Comparison of ENCODE assay signal across 17 mouse cellular contexts in the genomic region with DNA sequence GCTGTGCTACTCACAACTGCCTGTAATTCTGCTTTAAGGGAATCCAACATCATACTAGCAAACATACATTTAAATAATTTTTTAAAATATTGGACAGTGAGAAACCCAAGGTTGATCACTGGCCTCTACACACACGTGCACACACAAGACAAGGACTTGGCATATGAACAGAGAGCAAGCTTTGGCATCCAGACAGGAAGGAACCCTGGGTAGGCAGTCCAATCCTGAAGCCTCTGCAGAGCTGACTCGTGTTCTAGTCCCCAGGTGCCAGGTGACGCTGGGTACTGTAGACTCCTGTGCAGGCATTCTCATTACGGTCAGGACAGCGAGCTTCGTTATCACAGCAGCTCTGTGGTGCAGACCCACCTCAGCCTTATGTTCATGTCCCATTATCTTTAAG.
DNase-seq lines count a peak whose midpoint lies in the region; ATAC-seq and TF ChIP-seq lines count a peak whose summit lies in the region.
"Had no signal": no experiment of that assay in that cellular context is flagged by ENCODE, and none has a peak within 500 bp of the region (broad histone marks: within the 10 kb centered on the region; RNA-seq: fewer than 3 reads in every experiment).

No protein-coding gene starts in this region.

- peak; percentile 56 to 62 for DNase-seq in cerebellum, postnatal 14 days
- DNase-seq in hindbrain, postnatal 0 days (ENCODE audit: low spot score): no peak
- peak; percentile 73 for DNase-seq in adrenal gland, postnatal 10 days
- no peak for DNase-seq in hindbrain, embryonic 14.5 days (ENCODE audit: low spot score)
- no peak for DNase-seq in ovary, postnatal 14 days (ENCODE audit: low spot score)
- DNase-seq: B cell, adult 2 months; kidney, adult 8-10 months; liver; right cerebral cortex, adult 18-20 months had no signal

- H3K27me3 ChIP-seq in hindbrain, embryonic 12.5 days: no peaks in the 10 kb centered on the region
- H3K27me3 ChIP-seq in hindbrain, postnatal 0 days (ENCODE audit: insufficient read depth, low read length): no peaks in the 10 kb centered on the region
- no peaks in the 10 kb centered on the region for H3K27me3 ChIP-seq in hindbrain, embryonic 14.5 days (ENCODE audit: control insufficient read depth, insufficient read depth, low read length)
- H3K27me3 ChIP-seq: neural tube, embryonic 12.5 days had no signal

- no peak overlapping the region for H3K27ac ChIP-seq in hindbrain, embryonic 12.5 days
- no peak overlapping the region for H3K27ac ChIP-seq in hindbrain, postnatal 0 days
- peak overlapping the region; percentile 28; the same call in 1 of the 2 replicates for H3K27ac ChIP-seq in hindbrain, embryonic 14.5 days
- H3K27ac ChIP-seq: embryonic facial prominence, embryonic 12.5 days; neural tube, embryonic 12.5 days had no signal

- 67% methylated on average over 6 of the region's 6 CpGs for WGBS in hindbrain, embryonic 12.5 days
- WGBS in hindbrain, postnatal 0 days: 64% methylated on average over 6 of the region's 6 CpGs
- 60% methylated on average over 6 of the region's 6 CpGs for WGBS in hindbrain, embryonic 14.5 days

- no peaks in the 10 kb centered on the region for H3K36me3 ChIP-seq in hindbrain, embryonic 12.5 days
- H3K36me3 ChIP-seq in hindbrain, postnatal 0 days (ENCODE audit: insufficient read depth, low read length): no peaks in the 10 kb centered on the region
- no peaks in the 10 kb centered on the region for H3K36me3 ChIP-seq in hindbrain, embryonic 14.5 days (replicated peaks; ENCODE audit: control insufficient read depth, insufficient read depth)
- H3K36me3 ChIP-seq: embryonic facial prominence, embryonic 12.5 days; heart, embryonic 10.5 days; neural tube, embryonic 12.5 days had no signal

- no peak overlapping the region for H3K9ac ChIP-seq in hindbrain, embryonic 12.5 days
- H3K9ac ChIP-seq in hindbrain, postnatal 0 days (replicated peaks; ENCODE audit: low read length): no peak overlapping the region
- H3K9ac ChIP-seq in hindbrain, embryonic 14.5 days: no peak overlapping the region
- H3K9ac ChIP-seq: embryonic facial prominence, embryonic 12.5 days; neural tube, embryonic 12.5 days had no signal

- TF ChIP-seq CTCF in hindbrain, postnatal 0 days (IDR thresholded peaks at IDR 0.05; ENCODE audit: low read depth): no peak

- ATAC-seq in cerebellum, adult (ENCODE audit: insufficient number of reproducible peaks, low FRiP score, low TSS enrichment): no peak
- ATAC-seq in hindbrain, embryonic 12.5 days (ENCODE audit: low FRiP score): peak; percentile 35; the same call in 1 of the 2 replicates
- no peak for ATAC-seq in hindbrain, postnatal 0 days
- no peak for ATAC-seq in hindbrain, embryonic 14.5 days (ENCODE audit: low FRiP score)
- ATAC-seq: inflammation-experienced regulatory T-cells, adult 6 months; lung, postnatal 0 days had no signal

- no peak overlapping the region for H3K4me3 ChIP-seq in hindbrain, embryonic 12.5 days
- no peak overlapping the region for H3K4me3 ChIP-seq in hindbrain, postnatal 0 days (ENCODE audit: low read length)
- no peak overlapping the region for H3K4me3 ChIP-seq in hindbrain, embryonic 14.5 days (replicated peaks; ENCODE audit: low read length)
- H3K4me3 ChIP-seq: embryonic facial prominence, embryonic 12.5 days; erythroblast, embryonic 14.5 days; heart, embryonic 10.5 days; neural tube, embryonic 12.5 days had no signal

- peaks cover 73% of the 10 kb centered on the region for H3K4me1 ChIP-seq in hindbrain, embryonic 12.5 days
- H3K4me1 ChIP-seq in hindbrain, postnatal 0 days (ENCODE audit: insufficient read depth, low read length): peaks cover 17% of the 10 kb centered on the region
- peaks cover 61% of the 10 kb centered on the region for H3K4me1 ChIP-seq in hindbrain, embryonic 14.5 days (replicated peaks; ENCODE audit: control insufficient read depth, insufficient read depth, low read length)

- H3K4me2 ChIP-seq in hindbrain, embryonic 12.5 days (replicated peaks): no peak overlapping the region
- H3K4me2 ChIP-seq in hindbrain, postnatal 0 days (ENCODE audit: low read depth, low read length): no peak overlapping the region
- no peak overlapping the region for H3K4me2 ChIP-seq in hindbrain, embryonic 14.5 days (replicated peaks)
- H3K4me2 ChIP-seq: embryonic facial prominence, embryonic 12.5 days; neural tube, embryonic 12.5 days had no signal

- H3K9me3 ChIP-seq in hindbrain, embryonic 12.5 days (replicated peaks): no peaks in the 10 kb centered on the region
- no peaks in the 10 kb centered on the region for H3K9me3 ChIP-seq in hindbrain, postnatal 0 days (ENCODE audit: low read length)
- H3K9me3 ChIP-seq in hindbrain, embryonic 14.5 days (ENCODE audit: control insufficient read depth, low read length): no peaks in the 10 kb centered on the region
- H3K9me3 ChIP-seq: embryonic facial prominence, embryonic 12.5 days; heart, embryonic 10.5 days; neural tube, embryonic 12.5 days had no signal

Comparison
In these comparisons a context has a peak if more than half of its experiments do, and no peak if none do; other contexts are left out.
1. DNase-seq: peak in cerebellum, postnatal 14 days (2 of 2) and adrenal gland, postnatal 10 days (single experiment); none in hindbrain, postnatal 0 days (single experiment), hindbrain, embryonic 14.5 days (single experiment) and ovary, postnatal 14 days (single experiment).